ENCODE assay signal across 22 mouse cellular contexts in the genomic region with DNA sequence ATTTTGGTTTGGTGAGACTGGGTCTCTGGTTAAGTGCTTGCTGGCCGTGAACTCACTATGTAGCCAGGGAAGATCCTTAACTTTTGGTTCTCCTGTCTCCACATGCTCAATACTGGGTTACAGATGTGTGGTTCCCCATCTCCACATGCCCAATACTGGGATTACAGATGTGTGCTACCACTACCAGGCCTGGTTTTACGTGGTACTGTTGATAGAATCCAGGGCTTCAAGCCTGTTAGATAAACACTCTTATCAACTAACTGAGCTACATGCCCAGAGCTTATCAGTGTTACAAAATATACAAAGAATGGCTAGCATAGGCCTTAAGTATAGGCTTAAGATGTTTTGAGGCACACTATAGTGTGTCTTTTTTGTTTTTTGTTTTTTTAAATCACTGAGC.
"Had no signal": no experiment of that assay in that cellular context is flagged by ENCODE, and none has a peak within 500 bp of the region (broad histone marks: within the 10 kb centered on the region; RNA-seq: fewer than 3 reads in every experiment).

No protein-coding gene starts in this region.

- H3K27me3 ChIP-seq: limb, embryonic 13.5 days; megakaryocyte, embryonic 14.5 days; neural tube, embryonic 12.5 days; neural tube, embryonic 15.5 days had no signal

- H3K4me1 ChIP-seq: limb, embryonic 10.5 days; limb, embryonic 13.5 days; megakaryocyte, embryonic 14.5 days; neural tube, embryonic 12.5 days; neural tube, embryonic 15.5 days had no signal

- H3K27ac ChIP-seq: limb, embryonic 10.5 days; limb, embryonic 13.5 days; neural tube, embryonic 12.5 days; neural tube, embryonic 15.5 days; stomach, postnatal 0 days had no signal

- H3K36me3 ChIP-seq: limb, embryonic 10.5 days; limb, embryonic 13.5 days; neural tube, embryonic 12.5 days; neural tube, embryonic 15.5 days had no signal

- ATAC-seq: intestine, embryonic 16.5 days; lung, postnatal 0 days had no signal

- H3K4me2 ChIP-seq: limb, embryonic 13.5 days; lung, embryonic 14.5 days; midbrain, embryonic 11.5 days; neural tube, embryonic 12.5 days; neural tube, embryonic 15.5 days had no signal

- H3K4me3 ChIP-seq: limb, embryonic 10.5 days; limb, embryonic 13.5 days; megakaryocyte, embryonic 14.5 days; neural tube, embryonic 12.5 days; neural tube, embryonic 15.5 days had no signal

- H3K9me3 ChIP-seq: limb, embryonic 10.5 days; neural tube, embryonic 12.5 days; neural tube, embryonic 15.5 days had no signal

- DNase-seq: kidney, adult 18-20 months; kidney, adult 9 months; kidney, postnatal 14 days; kidney, postnatal 4 days; lung, embryonic 14.5 days; lung, postnatal 36 days; midbrain, embryonic 14.5 days; right cerebral cortex, adult 18-20 months; right cerebral cortex, postnatal 14 days; right cerebral cortex, postnatal 4 days; thymus, adult 2 months; thymus, postnatal 14 days; thymus, postnatal 4 days had no signal

- H3K9ac ChIP-seq: limb, embryonic 13.5 days; lung, embryonic 14.5 days; neural tube, embryonic 12.5 days; neural tube, embryonic 15.5 days had no signal
